Mouse (Mus musculus) kidney, adult 2 months (tissue): ENCODE results near the gene Grm8. TPM values are rescaled to one million over a fixed set of nuclear protein-coding genes. Genes with fewer than 3 reads are reported as not detected.

ENCODE experiments used
- DNase-seq: peaks from one replicate; pipeline ENCODE4 v3.0.0; 2021
- H3K27ac ChIP-seq: fragments of 200-500 bp; 2 replicates; pipeline ENCODE4 v1.5.1; 2012; ENCODE audit warnings: low read depth, low read length, control low read depth, inconsistent platforms; ENCODE audit not compliant: insufficient read depth
- H3K27me3 ChIP-seq: fragments of 200-500 bp; replicated peaks from 2 replicates; pipeline ENCODE4 v1.6.1; 2012; ENCODE audit warnings: mild to moderate bottlenecking, moderate library complexity, low read length, inconsistent platforms; ENCODE audit not compliant: control insufficient read depth, insufficient read depth
- H3K36me3 ChIP-seq: fragments of 200-500 bp; 2 replicates; pipeline ENCODE4 v1.6.1; 2012; ENCODE audit warnings: mild to moderate bottlenecking, moderate library complexity, low read length, inconsistent platforms; ENCODE audit not compliant: control insufficient read depth, insufficient read depth
- H3K4me1 ChIP-seq: fragments of 200-500 bp; 2 replicates; pipeline ENCODE4 v1.6.1; 2011; ENCODE audit warnings: low read length; ENCODE audit not compliant: control insufficient read depth, insufficient read depth
- H3K4me3 ChIP-seq: fragments of 200-500 bp; 2 replicates; pipeline ENCODE4 v1.5.1; 2011; ENCODE audit warnings: mild to moderate bottlenecking, low read depth, low read length, control low read depth; ENCODE audit not compliant: insufficient read depth
- CTCF ChIP-seq: fragments of 200-500 bp; conservative IDR thresholded peaks from 2 replicates; pipeline ENCODE4 v1.5.1; 2011; ENCODE audit warnings: low read depth, mild to moderate bottlenecking, control low read depth, low read length, moderate library complexity, mixed read lengths; ENCODE audit not compliant: insufficient read depth, insufficient read length
- POLR2A ChIP-seq: fragments of 200-500 bp; IDR thresholded peaks from one replicate; pipeline ENCODE4 v1.6.1; 2011; ENCODE audit warnings: low read depth, low read length, control low read depth
- WGBS: fragments of 180-500 bp; shearing (Covaris S2); methylation state at CpG from one replicate; pipeline ENCODE4 v1.1.7; 2018; 5-methylcytosine and 5-hydroxymethylcytosine counted together
- polyA plus RNA-seq: library from polyadenylated mRNA; depleted of rRNA; stranded (reverse); fragments of >200 nt; gene quantifications from 2 replicates; pipeline ENCODE4 v1.2.3, GENCODE M21; 2012

Gene Grm8
- polyA plus RNA-seq, 1 experiment, result not detected

GRCm38 (mm10) chr6:27240416-27240815 lies 894.6 kb downstream of the Grm8 start:
- Histone ChIP-seq H3K4me3 (no peak overlapping the region), H3K4me1 (no peaks in the 10 kb centered on the region), H3K27me3 (no peaks in the 10 kb centered on the region), H3K27ac (no peak overlapping the region), H3K36me3 (no peaks in the 10 kb centered on the region)
- no peak for DNase-seq
- TF ChIP-seq CTCF (no peak), POLR2A (no peak)

- DNase-seq, result peak; percentile 4
- Histone ChIP-seq H3K36me3 (no peaks in the 10 kb centered on the region), H3K4me3 (no peak overlapping the region), H3K4me1 (no peaks in the 10 kb centered on the region), H3K27ac (no peak overlapping the region), H3K27me3 (no peaks in the 10 kb centered on the region)
- 31% methylated on average over 2 of the region's 2 CpGs for WGBS
- TF ChIP-seq POLR2A (no peak), CTCF (no peak)
Measured at GRCm38 (mm10) chr6:27239968-27240367, 895.0 kb downstream of the Grm8 start.
